8 mouse cellular contexts compared by ENCODE assay signal in genomic region chr6:135706850-135707522, GRCm38 (mm10).
DNase-seq lines count a peak whose midpoint lies in the region; ATAC-seq and TF ChIP-seq lines count a peak whose summit lies in the region.
"Not testable (repeated sequence)": the region's sequence is repeated elsewhere in the genome, so short reads cannot be mapped to it uniquely, and the experiment has no call there.

No protein-coding gene starts in this region.

- not testable (repeated sequence) for H3K79me2 ChIP-seq in myocyte (ENCODE audit: control insufficient read depth, insufficient read depth)

- DNase-seq in 3134 (ENCODE audit: extremely low read depth, insufficient read length, low spot score) (peak; percentile 52), ES-CJ7 (ENCODE audit: low read depth, low spot score) (peak; percentile 93), ZHBTc4 (ENCODE audit: low read depth, low spot score) (peak; percentile 94)
- DNase-seq in liver, embryonic 11.5 days (ENCODE audit: low spot score); lung, postnatal 0 days (ENCODE audit: low spot score); stomach, postnatal 0 days (ENCODE audit: low spot score): not testable (repeated sequence)

- H3K27me3 ChIP-seq in hindbrain, embryonic 15.5 days; liver, embryonic 11.5 days (replicated peaks; ENCODE audit: control insufficient read depth, insufficient read depth, low read length); lung, postnatal 0 days (replicated peaks; ENCODE audit: insufficient read depth, low read length); myocyte (ENCODE audit: control insufficient read depth, insufficient read depth, insufficient read length); stomach, postnatal 0 days (ENCODE audit: control insufficient read depth, insufficient read depth, low read length): not testable (repeated sequence)

- not testable (repeated sequence) for TF ChIP-seq CTCF in lung, postnatal 0 days (IDR thresholded peaks at IDR 0.05); stomach, postnatal 0 days (IDR thresholded peaks at IDR 0.05; ENCODE audit: low read depth)

- H3K9me3 ChIP-seq in hindbrain, embryonic 15.5 days; liver, embryonic 11.5 days (ENCODE audit: control insufficient read depth, low read length); lung, postnatal 0 days (ENCODE audit: low read length); stomach, postnatal 0 days (ENCODE audit: control insufficient read depth, low read length): not testable (repeated sequence)

- not testable (repeated sequence) for H3K4me2 ChIP-seq in hindbrain, embryonic 15.5 days; liver, embryonic 11.5 days; lung, postnatal 0 days (replicated peaks; ENCODE audit: low read depth, low read length); stomach, postnatal 0 days (replicated peaks; ENCODE audit: low read depth)
- H3K4me2 ChIP-seq in myocyte (ENCODE audit: low read depth) = peak overlapping the region; percentile 38

- not testable (repeated sequence) for H3K4me3 ChIP-seq in hindbrain, embryonic 15.5 days; liver, embryonic 11.5 days (ENCODE audit: low read depth, low read length); lung, postnatal 0 days (ENCODE audit: low read depth, low read length); myocyte; stomach, postnatal 0 days (ENCODE audit: low read depth, low read length)

- TF ChIP-seq EP300 in lung, postnatal 0 days (IDR thresholded peaks at IDR 0.05); stomach, postnatal 0 days (optimal IDR thresholded peaks at IDR 0.05): not testable (repeated sequence)

- H3K36me3 ChIP-seq in hindbrain, embryonic 15.5 days; liver, embryonic 11.5 days (ENCODE audit: control insufficient read depth, insufficient read depth, low read length); lung, postnatal 0 days (ENCODE audit: insufficient read depth, low read length); myocyte (ENCODE audit: control insufficient read depth, insufficient read depth); stomach, postnatal 0 days (ENCODE audit: control insufficient read depth, insufficient read depth, low read length): not testable (repeated sequence)

- WGBS in hindbrain, embryonic 15.5 days = 92% methylated on average over 6 of the region's 6 CpGs
- WGBS in liver, embryonic 11.5 days = 81% methylated on average over 6 of the region's 6 CpGs
- WGBS in lung, postnatal 0 days = 68% methylated on average over 6 of the region's 6 CpGs
- WGBS in stomach, postnatal 0 days = 73% methylated on average over 6 of the region's 6 CpGs

- not testable (repeated sequence) for H3ac ChIP-seq in myocyte (ENCODE audit: control insufficient read depth, insufficient read length)

- not testable (repeated sequence) for ATAC-seq in hindbrain, embryonic 15.5 days (ENCODE audit: low FRiP score, low read depth)
- ATAC-seq in liver, embryonic 11.5 days (replicated peaks; ENCODE audit: low FRiP score) = peak; percentile 29; the same call in 1 of the 2 replicates
- ATAC-seq in lung, postnatal 0 days = peak; percentile 21
- ATAC-seq in stomach, postnatal 0 days (ENCODE audit: low FRiP score, low TSS enrichment) = peak; percentile 79

- H3K27ac ChIP-seq in hindbrain, embryonic 15.5 days (replicated peaks) = 0 out of 2 replicates have a peak overlapping the region, but pooled peaks have one; percentile 2
- not testable (repeated sequence) for H3K27ac ChIP-seq in liver, embryonic 11.5 days (ENCODE audit: low read depth, low read length); lung, postnatal 0 days (ENCODE audit: low read length); stomach, postnatal 0 days (replicated peaks)

- H3K4me1 ChIP-seq in hindbrain, embryonic 15.5 days (replicated peaks); liver, embryonic 11.5 days (replicated peaks; ENCODE audit: control insufficient read depth, insufficient read depth, low read length); lung, postnatal 0 days (ENCODE audit: insufficient read depth, low read depth, low read length); stomach, postnatal 0 days (replicated peaks; ENCODE audit: control insufficient read depth, insufficient read depth): not testable (repeated sequence)

- not testable (repeated sequence) for H3K9ac ChIP-seq in hindbrain, embryonic 15.5 days; liver, embryonic 11.5 days (ENCODE audit: low read depth, low read length); lung, postnatal 0 days (replicated peaks; ENCODE audit: low read depth); stomach, postnatal 0 days (ENCODE audit: low read length)

- TF ChIP-seq POLR2A in myocyte (IDR thresholded peaks at IDR 0.05; ENCODE audit: insufficient read length, low read depth) = not testable (repeated sequence)
